Mouse (Mus musculus): Measurements from ENCODE around the gene Crebbp.

- TF ChIP-seq EP300 (IDR thresholded peaks at IDR 0.05; ENCODE audit: insufficient read depth, low read depth, low read length) (no peak), POLR2A (IDR thresholded peaks at IDR 0.05; ENCODE audit: insufficient read depth, low read depth, low read length) (no peak)
Measured at GRCm38 (mm10) chr16:4034476-4034875, 179.3 kb downstream of the Crebbp start.
